Mouse (Mus musculus) lung, postnatal 14 days (tissue): ENCODE data around the gene Gpr22.

Experiments
- DNase-seq: peaks from one replicate; pipeline ENCODE4 v3.0.0; 2021

Gene Gpr22

DNA sequence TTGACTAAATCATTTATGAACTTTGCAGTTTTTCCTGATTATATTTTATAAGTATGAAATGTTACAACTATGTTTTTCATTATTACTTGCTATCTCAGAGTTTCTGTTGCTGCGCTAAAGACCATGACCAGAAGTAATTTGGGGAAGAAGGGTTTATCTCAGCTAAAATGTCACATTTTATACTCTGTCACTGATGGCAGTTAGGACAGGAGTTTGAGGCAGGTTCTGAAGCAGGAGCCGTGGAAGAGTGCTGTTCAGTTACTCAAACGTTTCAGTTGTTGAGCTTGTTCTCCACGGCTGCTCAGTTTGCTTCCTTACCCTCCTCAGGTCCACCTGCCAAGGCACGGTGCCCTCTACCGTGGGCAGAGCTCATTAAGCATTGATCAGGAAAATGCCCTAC is 47.7 kb downstream of the Gpr22 start:
- DNase-seq: no peak
